Mouse (Mus musculus) liver, postnatal 0 days (tissue): ENCODE data around the gene Acot1.
A peak's percentile ranks its signal among the peaks of the same experiment; 100 is the strongest.

Experiments
- CTCF ChIP-seq: sonication (generic); IDR thresholded peaks from 2 replicates; pipeline ENCODE4 v1.5.1; 2016; ENCODE audit warnings: antibody characterized with exemption, low read depth
- EP300 ChIP-seq: IDR thresholded peaks from 2 replicates; pipeline ENCODE4 v1.6.1; 2016; ENCODE audit warnings: antibody characterized with exemption, low read depth, mild to moderate bottlenecking

- TF ChIP-seq CTCF (no peak), EP300 (peak; percentile 60)
These were observed 33.0 kb downstream of the Acot1 start for GRCm38 (mm10) chr12:84042248-84042647.
